Mouse (Mus musculus): ENCODE results near the gene Dlst. TPM values are rescaled to one million over a fixed set of nuclear protein-coding genes. Genes with fewer than 3 reads are reported as not detected.

Dlst gene
- 157 TPM in 2 replicates for polyA plus RNA-seq (2012; rRNA removed)

DNA sequence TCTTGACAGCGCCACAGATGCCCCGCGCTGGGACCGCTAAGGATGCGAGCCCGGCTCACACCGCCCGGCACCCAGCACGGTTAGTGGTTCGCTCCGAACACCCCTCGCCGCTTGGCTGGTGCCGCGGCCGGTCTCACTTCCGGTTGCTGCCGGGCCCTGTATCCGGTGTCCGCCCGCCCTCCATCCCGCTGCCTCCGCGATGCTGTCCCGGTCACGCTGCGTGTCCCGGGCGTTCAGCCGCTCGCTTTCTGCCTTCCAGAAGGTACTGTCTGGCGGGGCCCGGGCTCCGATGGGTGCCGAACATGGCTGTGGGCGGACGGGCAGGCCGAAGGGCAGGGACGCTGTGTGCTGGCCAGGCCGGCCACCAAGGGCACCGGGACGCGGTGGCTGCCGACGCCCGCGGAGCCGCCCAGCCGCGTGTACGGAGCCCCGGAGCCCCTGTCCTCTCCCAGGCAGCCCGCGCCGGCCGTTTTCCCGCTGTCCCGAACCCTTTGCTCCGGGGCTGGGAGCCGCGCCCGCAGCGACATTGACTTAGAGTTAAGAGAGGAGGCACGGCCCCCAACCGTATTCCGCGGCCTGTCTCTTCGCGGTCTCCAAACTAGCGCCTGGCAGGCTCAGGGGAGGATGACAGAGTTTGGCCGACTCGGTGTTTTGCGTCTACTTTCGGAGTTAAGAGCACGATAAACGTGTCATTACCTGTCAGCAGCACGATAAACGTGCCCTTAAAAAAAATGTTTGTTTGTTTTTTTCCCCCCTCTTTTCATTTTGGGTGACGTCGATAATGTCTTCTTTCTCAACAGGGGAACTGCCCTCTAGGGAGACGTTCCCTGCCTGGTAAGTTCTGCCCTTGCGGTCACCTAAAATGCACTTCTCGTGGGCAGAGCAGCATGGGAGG lies at the start of gene Dlst, which contains the start of gene Prox2:
Gene Dlst (plus strand): TSS at position 136 of the 895 bp plus-strand sequence.
Gene Prox2 (minus strand): TSS at position 62 of the 895 bp plus-strand sequence.

DNA sequence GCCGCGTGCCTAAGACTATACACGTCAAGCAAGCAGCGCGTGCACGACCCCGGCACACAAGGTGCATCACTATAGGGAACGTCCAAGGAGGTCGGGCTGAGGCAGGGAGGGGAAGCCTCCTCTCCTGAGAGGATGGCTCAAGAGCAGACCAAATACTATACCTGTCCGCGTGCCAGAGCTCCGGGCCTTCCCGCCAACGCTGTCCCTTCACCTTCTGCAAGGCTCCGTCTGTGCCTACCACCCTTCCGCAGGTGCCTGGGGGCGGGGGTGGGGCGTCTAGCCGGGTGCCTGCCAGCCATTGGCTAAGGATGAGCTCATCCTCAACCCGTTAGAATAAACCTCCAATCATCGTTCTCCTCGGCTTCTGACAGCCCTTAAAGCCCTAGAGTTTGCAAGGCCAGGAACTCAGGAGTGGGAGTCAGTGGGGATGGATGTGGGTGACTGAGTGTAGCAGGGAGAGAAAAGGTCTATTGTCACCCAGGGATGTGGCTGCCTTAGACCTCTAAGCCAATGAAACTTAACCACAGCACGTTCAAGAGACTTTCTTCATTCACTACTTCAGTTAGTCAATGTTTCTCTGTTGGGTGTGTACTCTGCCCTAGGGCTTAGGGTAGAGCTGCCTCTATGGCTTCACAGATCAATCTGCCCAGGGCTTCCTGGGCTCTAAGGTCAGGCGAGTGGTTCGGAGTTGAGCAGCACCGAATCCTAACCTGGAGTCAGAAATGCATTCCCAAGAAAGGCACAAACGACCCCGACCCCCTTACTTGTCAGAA lies 40.6 kb downstream of the Dlst start, which contains the start of gene Rps6kl1:
Gene Rps6kl1 (minus strand): TSS at position 263 of the 773 bp plus-strand sequence.

DNA sequence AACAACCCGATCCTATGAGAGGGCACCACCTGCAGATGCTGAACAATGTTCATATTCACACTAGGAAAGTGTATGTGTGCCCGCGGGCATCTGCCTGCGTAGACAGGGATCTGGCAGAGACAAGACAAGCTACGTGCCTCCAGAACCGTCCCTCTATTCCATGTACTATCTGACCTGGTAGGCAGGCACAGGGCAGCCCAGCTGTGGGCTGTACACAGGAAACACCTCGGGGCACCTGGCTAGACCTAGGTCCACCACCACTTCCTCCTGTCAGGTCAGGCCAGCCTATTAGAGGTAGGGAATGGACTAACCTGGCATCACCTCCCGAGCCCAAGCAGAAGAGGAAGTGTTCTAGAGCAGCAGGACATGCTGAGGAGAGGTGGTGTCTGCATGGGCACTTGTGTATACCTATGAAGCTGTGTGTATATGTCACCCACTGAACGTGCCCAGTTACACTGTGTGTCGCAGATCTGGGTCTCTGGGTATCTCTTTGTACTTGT lies 67.2 kb downstream of the Dlst start, which contains the start of gene Pgf:
Gene Pgf (minus strand): TSS at position 51 of the 500 bp plus-strand sequence.

Other genes with a start within 250 kb of the Dlst start
- 1.00 and 2.7 TPM in 2 replicates for gene Ltbp2, start 234.3 kb upstream of the Dlst start, polyA plus RNA-seq (2012; rRNA removed)
- gene Fcf1, start 139.9 kb upstream of the Dlst start, polyA plus RNA-seq (2012; rRNA removed), result 128 and 148 TPM in 2 replicates
- gene Arel1, start 139.9 kb upstream of the Dlst start, polyA plus RNA-seq (2012; rRNA removed), result 43.6 and 46.9 TPM in 2 replicates
- gene Ylpm1, start 114.5 kb upstream of the Dlst start, polyA plus RNA-seq (2012; rRNA removed), result 59.8 and 64.4 TPM in 2 replicates
- 1.1 TPM in 2 replicates for gene Prox2, start 74 bp upstream of the Dlst start, polyA plus RNA-seq (2012; rRNA removed)
- 23.3 and 23.5 TPM in 2 replicates for gene Rps6kl1, start 40.4 kb downstream of the Dlst start, polyA plus RNA-seq (2012; rRNA removed)
- gene Pgf, start 67.0 kb downstream of the Dlst start, polyA plus RNA-seq (2012; rRNA removed), result 4.5 and 8.0 TPM in 2 replicates
- 122 and 135 TPM in 2 replicates for gene Eif2b2, start 108.6 kb downstream of the Dlst start, polyA plus RNA-seq (2012; rRNA removed)
- 9.2 and 9.8 TPM in 2 replicates for gene Mlh3, start 159.8 kb downstream of the Dlst start, polyA plus RNA-seq (2012; rRNA removed)
- gene Acyp1, start 177.6 kb downstream of the Dlst start, polyA plus RNA-seq (2012; rRNA removed), result 39.1 and 50.3 TPM in 2 replicates
- gene Zc2hc1c, start 177.8 kb downstream of the Dlst start, polyA plus RNA-seq (2012; rRNA removed), result 0.54 and 0.61 TPM in 2 replicates
- 35.2 and 36.0 TPM in 2 replicates for gene Nek9, start 228.5 kb downstream of the Dlst start, polyA plus RNA-seq (2012; rRNA removed)